Mouse (Mus musculus) retina, postnatal 7 days (tissue): Measurements from ENCODE around the gene Borcs6.
"Not testable (repeated sequence)": the region's sequence is repeated elsewhere in the genome, so short reads cannot be mapped to it uniquely, and the experiment has no call there.

Experiments
- DNase-seq: peaks from one replicate; pipeline ENCODE4 v3.0.0-alpha.2; 2012; ENCODE audit warnings: low read depth, low spot score

Gene Borcs6

GRCm38 (mm10) chr11:69088856-69089615, 29.5 kb downstream of the Borcs6 start:
- no peak for DNase-seq

- DNase-seq, result no peak
Observed at GRCm38 (mm10) chr11:69089616-69090290, 30.2 kb downstream of the Borcs6 start.

- no peak for DNase-seq
Observed at GRCm38 (mm10) chr11:69090367-69090766, 30.9 kb downstream of the Borcs6 start.

- no peak for DNase-seq
Observed at GRCm38 (mm10) chr11:69091566-69092385, 32.3 kb downstream of the Borcs6 start.

GRCm38 (mm10) chr11:69092386-69092751, 32.9 kb downstream of the Borcs6 start:
- DNase-seq, result peak; percentile 72

GRCm38 (mm10) chr11:69092871-69093270, 33.4 kb downstream of the Borcs6 start:
- DNase-seq, result no peak

- DNase-seq, result not testable (repeated sequence)
Observed at GRCm38 (mm10) chr11:69093856-69094255, 34.3 kb downstream of the Borcs6 start.

GRCm38 (mm10) chr11:69094697-69095429, 35.3 kb downstream of the Borcs6 start, which contains the start of gene Per1:
Gene Per1 (plus strand): TSS chr11:69095217.
- peak; percentile 98 for DNase-seq

GRCm38 (mm10) chr11:69095511-69096231, 36.2 kb downstream of the Borcs6 start:
- no peak for DNase-seq

GRCm38 (mm10) chr11:69096360-69096986, 37.0 kb downstream of the Borcs6 start:
- no peak for DNase-seq

GRCm38 (mm10) chr11:69096987-69097900, 37.7 kb downstream of the Borcs6 start:
- no peak for DNase-seq

GRCm38 (mm10) chr11:69098039-69098761, 38.7 kb downstream of the Borcs6 start:
- DNase-seq, result no peak

- peak; percentile 90 for DNase-seq
Observed at GRCm38 (mm10) chr11:69098762-69099091, 39.2 kb downstream of the Borcs6 start.

- DNase-seq, result no peak
Observed at GRCm38 (mm10) chr11:69099177-69099914, 39.8 kb downstream of the Borcs6 start.

- DNase-seq, result no peak
Observed at GRCm38 (mm10) chr11:69099915-69100345, 40.4 kb downstream of the Borcs6 start.

GRCm38 (mm10) chr11:69100639-69101360, 41.3 kb downstream of the Borcs6 start:
- no peak for DNase-seq
